Mouse (Mus musculus) limb, embryonic 14.5 days (tissue): ENCODE data around the gene Actb. TPM values are rescaled to one million over a fixed set of nuclear protein-coding genes. Genes with fewer than 3 reads are reported as not detected.

Experiments
- ATAC-seq: fragments of 200-750 bp; cut with Nextera tagmentation; 2 replicates; pipeline ENCODE4 v1.8.0; 2017; ENCODE audit warnings: low read depth, moderate number of reproducible peaks, moderate TSS enrichment; ENCODE audit not compliant: low FRiP score
- DNase-seq: peaks from one replicate; pipeline ENCODE4 v3.0.0-alpha.2; 2015; ENCODE audit warnings: low spot score
- H3K27ac ChIP-seq: fragments of 300-500 bp; sonication (generic); replicated peaks from 2 replicates; pipeline ENCODE4 v1.5.1; 2014; ENCODE audit warnings: low read depth, mild to moderate bottlenecking, low read length, moderate library complexity, mixed read lengths
- H3K27me3 ChIP-seq: fragments of 300-500 bp; sonication (generic); 2 replicates; pipeline ENCODE4 v1.6.1; 2014; ENCODE audit warnings: low read length, mixed read lengths; ENCODE audit not compliant: control insufficient read depth, insufficient read depth
- H3K36me3 ChIP-seq: fragments of 300-500 bp; sonication (generic); 2 replicates; pipeline ENCODE4 v1.6.1; 2014; ENCODE audit warnings: mild to moderate bottlenecking, low read length, moderate library complexity, mixed read lengths; ENCODE audit not compliant: control insufficient read depth, insufficient read depth
- H3K4me1 ChIP-seq: fragments of 300-500 bp; sonication (generic); 2 replicates; pipeline ENCODE4 v1.6.1; 2014; ENCODE audit warnings: antibody characterized with exemption, low read length, mixed read lengths; ENCODE audit not compliant: control insufficient read depth, insufficient read depth
- H3K4me2 ChIP-seq: fragments of 300-500 bp; sonication (generic); replicated peaks from 2 replicates; pipeline ENCODE4 v1.6.1; 2014; ENCODE audit warnings: low read depth, mild to moderate bottlenecking, low read length, moderate library complexity; ENCODE audit not compliant: severe bottlenecking
- H3K4me3 ChIP-seq: fragments of 300-500 bp; sonication (generic); replicated peaks from 2 replicates; pipeline ENCODE4 v1.5.1; 2014; ENCODE audit warnings: low read length
- H3K9ac ChIP-seq: fragments of 300-500 bp; sonication (generic); 2 replicates; pipeline ENCODE4 v1.6.1; 2014; ENCODE audit warnings: mild to moderate bottlenecking, low read depth, low read length, moderate library complexity; ENCODE audit not compliant: severe bottlenecking
- H3K9me3 ChIP-seq: fragments of 300-500 bp; sonication (generic); 2 replicates; pipeline ENCODE4 v1.6.1; 2016; ENCODE audit warnings: low read length; ENCODE audit not compliant: control insufficient read depth
- POLR2A ChIP-seq: fragments of 200-500 bp; IDR thresholded peaks from 2 replicates; pipeline ENCODE4 v1.8.0; 2012; ENCODE audit warnings: inconsistent platforms, mild to moderate bottlenecking, moderate library complexity, borderline replicate concordance; ENCODE audit not compliant: insufficient read depth, insufficient read length; ENCODE audit errors: extremely low read depth
- WGBS: fragments of 180-500 bp; shearing (Covaris S2); extraction: QIAGEN DNeasy Blood & Tissue Kit; methylation state at CpG from one replicate; pipeline ENCODE4 v1.1.7; 2014; 5-methylcytosine and 5-hydroxymethylcytosine counted together
- polyA plus RNA-seq, 2 experiments: library from polyadenylated mRNA; depleted of rRNA in 1 of 2; stranded (reverse) in 1 of 2; unstranded in 1 of 2; fragments of >200 nt; fragmentation: Nextera tagmentation in 1 of 2; extraction: Ambion mirVana in 1 of 2; gene quantifications; 2 replicates each; pipeline versions ENCODE4 v1.2.1 to v1.2.3; 2012 to 2014

The Actb gene
- polyA plus RNA-seq (2012; rRNA removed) (2,733 and 3,354 TPM in 2 replicates), polyA plus RNA-seq (2014; fragmentation: Nextera tagmentation; extraction: Ambion mirVana) (14,101 and 14,367 TPM in 2 replicates)

GRCm38 (mm10) chr5:142906532-142907047 lies at the start of gene Actb:
Gene Actb, minus strand, starts transcription at chr5:142906754.
- Histone ChIP-seq H3K9me3 (no peaks in the 10 kb centered on the region), H3K4me3 (peak within 1 kb of the TSS; percentile 83), H3K4me1 (peaks cover 40% of the 10 kb centered on the region), H3K27me3 (no peaks in the 10 kb centered on the region), H3K9ac (peak within 1 kb of the TSS; percentile 100), H3K27ac (peak within 1 kb of the TSS; percentile 99), H3K36me3 (peaks cover 40% of the 10 kb centered on the region), H3K4me2 (peak within 1 kb of the TSS; percentile 93)
- WGBS, result under 1% methylated on average over 40 of the region's 41 CpGs
- peak; percentile 80 for ATAC-seq
- DNase-seq, result peak; percentile 97
- peak; percentile 100 for TF ChIP-seq POLR2A

GRCm38 (mm10) chr5:142953641-142954040 lies 47.1 kb upstream of the Actb start:
- Histone ChIP-seq H3K4me2 (no peak overlapping the region), H3K4me1 (no peaks in the 10 kb centered on the region), H3K9me3 (no peaks in the 10 kb centered on the region), H3K27me3 (no peaks in the 10 kb centered on the region), H3K36me3 (no peaks in the 10 kb centered on the region), H3K27ac (no peak overlapping the region), H3K9ac (no peak overlapping the region), H3K4me3 (no peak overlapping the region)
- ATAC-seq (no peak), DNase-seq (no peak)
- 59% methylated on average over 3 of the region's 3 CpGs for WGBS
- no peak for TF ChIP-seq POLR2A

GRCm38 (mm10) chr5:142950405-142950804 lies 43.9 kb upstream of the Actb start:
- Histone ChIP-seq H3K9me3 (no peaks in the 10 kb centered on the region), H3K9ac (no peak overlapping the region), H3K4me2 (no peak overlapping the region), H3K27ac (no peak overlapping the region), H3K27me3 (no peaks in the 10 kb centered on the region), H3K4me1 (no peaks in the 10 kb centered on the region), H3K36me3 (no peaks in the 10 kb centered on the region), H3K4me3 (no peak overlapping the region)
- ATAC-seq, result no peak
- TF ChIP-seq POLR2A, result no peak
- DNase-seq, result no peak
- WGBS, result 79% methylated on average over 6 of the region's 6 CpGs

- Histone ChIP-seq H3K4me1 (no peaks in the 10 kb centered on the region), H3K9ac (no peak overlapping the region), H3K27me3 (no peaks in the 10 kb centered on the region), H3K4me3 (no peak overlapping the region), H3K27ac (no peak overlapping the region), H3K4me2 (no peak overlapping the region), H3K36me3 (no peaks in the 10 kb centered on the region), H3K9me3 (no peaks in the 10 kb centered on the region)
- TF ChIP-seq POLR2A, result no peak
- ATAC-seq, result no peak
- DNase-seq, result no peak
- WGBS, result 32% methylated on average over 6 of the region's 6 CpGs
Measured at GRCm38 (mm10) chr5:142949580-142949979, 43.0 kb upstream of the Actb start.

- no peak for TF ChIP-seq POLR2A
- Histone ChIP-seq H3K9ac (no peak overlapping the region), H3K4me2 (no peak overlapping the region), H3K4me3 (no peak overlapping the region), H3K36me3 (no peaks in the 10 kb centered on the region), H3K4me1 (no peaks in the 10 kb centered on the region), H3K27me3 (no peaks in the 10 kb centered on the region), H3K9me3 (no peaks in the 10 kb centered on the region), H3K27ac (no peak overlapping the region)
- ATAC-seq (no peak), DNase-seq (no peak)
- 78% methylated on average over 7 of the region's 7 CpGs for WGBS
Measured at GRCm38 (mm10) chr5:142947460-142947859, 40.9 kb upstream of the Actb start.
